Mouse (Mus musculus): Measurements from ENCODE around the gene Pde6d. TPM values are rescaled to one million over a fixed set of nuclear protein-coding genes. Genes with fewer than 3 reads are reported as not detected.

The Pde6d gene
- total RNA-seq, 2 experiments from 2014 or later: 60.5 to 63.2 TPM

GRCm38 (mm10) chr1:86509410-86509809 lies 73.0 kb downstream of the Pde6d start:
- peak; percentile 72 to 83 for DNase-seq (ENCODE audit: low spot score in 2 of 2)
- intact Hi-C loops (cut with DNase I): no loop called here

- no peak for DNase-seq (ENCODE audit: low spot score in 2 of 2)
- intact Hi-C loops (cut with DNase I): no loop called here
These were observed 74.6 kb downstream of the Pde6d start for GRCm38 (mm10) chr1:86507866-86508265.

GRCm38 (mm10) chr1:86506420-86506819 lies 76.0 kb downstream of the Pde6d start:
- DNase-seq (ENCODE audit: low spot score in 2 of 2): no peak
- intact Hi-C loops (cut with DNase I): no loop called here

- no peak for DNase-seq (ENCODE audit: low spot score in 2 of 2)
- intact Hi-C loops (cut with DNase I): no loop called here
These were observed 77.0 kb downstream of the Pde6d start for GRCm38 (mm10) chr1:86505461-86505860.

GRCm38 (mm10) chr1:86504697-86505421 lies 77.6 kb downstream of the Pde6d start:
- intact Hi-C loops (cut with DNase I): no loop called here
- DNase-seq (ENCODE audit: low spot score in 2 of 2): no peak

GRCm38 (mm10) chr1:86503906-86504696 lies 78.3 kb downstream of the Pde6d start:
- DNase-seq (ENCODE audit: low spot score in 2 of 2): peak; percentile 92 to 94
- intact Hi-C loops (cut with DNase I): no loop called here

- no peak for DNase-seq (ENCODE audit: low spot score in 2 of 2)
- intact Hi-C loops (cut with DNase I): no loop called here
These were observed 79.2 kb downstream of the Pde6d start for GRCm38 (mm10) chr1:86503165-86503747.

- intact Hi-C loops (cut with DNase I): loop anchor here (1.0 kb wide), 1 partner anchor 26 kb away; no protein-coding TSS in a partner anchor
- DNase-seq (ENCODE audit: low spot score in 2 of 2): no peak
These were observed 80.0 kb downstream of the Pde6d start for GRCm38 (mm10) chr1:86502221-86503048.

GRCm38 (mm10) chr1:86501559-86501958 lies 80.9 kb downstream of the Pde6d start:
- DNase-seq (ENCODE audit: low spot score in 2 of 2): peak; percentile 94 to 96
- intact Hi-C loops (cut with DNase I): loop anchor here (1.0 kb wide), 1 partner anchor 31 kb away; no protein-coding TSS in a partner anchor

GRCm38 (mm10) chr1:86501114-86501532 lies 81.3 kb downstream of the Pde6d start:
- intact Hi-C loops (cut with DNase I): loop anchor here (1.0 kb wide), 1 partner anchor 31 kb away; no protein-coding TSS in a partner anchor
- peak; percentile 76 to 91 for DNase-seq (ENCODE audit: low spot score in 2 of 2)

- intact Hi-C loops (cut with DNase I): loop anchor here (1.0 kb wide), 2 partner anchors 32 to 60 kb away; no protein-coding TSS in a partner anchor
- DNase-seq (ENCODE audit: low spot score in 2 of 2): no peak
These were observed 81.7 kb downstream of the Pde6d start for GRCm38 (mm10) chr1:86500681-86501080.

- peak; percentile 64 to 72 for DNase-seq (ENCODE audit: low spot score in 2 of 2)
- intact Hi-C loops (cut with DNase I): loop anchor here (1.0 kb wide), 1 partner anchor 60 kb away; no protein-coding TSS in a partner anchor
These were observed 82.5 kb downstream of the Pde6d start for GRCm38 (mm10) chr1:86499903-86500302.

GRCm38 (mm10) chr1:86498611-86499010 lies 83.8 kb downstream of the Pde6d start:
- intact Hi-C loops (cut with DNase I): no loop called here
- no peak for DNase-seq (ENCODE audit: low spot score in 2 of 2)

GRCm38 (mm10) chr1:86497986-86498385 lies 84.4 kb downstream of the Pde6d start:
- intact Hi-C loops (cut with DNase I): no loop called here
- no peak for DNase-seq (ENCODE audit: low spot score in 2 of 2)

- DNase-seq (ENCODE audit: low spot score in 2 of 2): no peak
- intact Hi-C loops (cut with DNase I): no loop called here
These were observed 85.1 kb downstream of the Pde6d start for GRCm38 (mm10) chr1:86497361-86497760.

- intact Hi-C loops (cut with DNase I): no loop called here
- no peak for DNase-seq (ENCODE audit: low spot score in 2 of 2)
These were observed 86.1 kb downstream of the Pde6d start for GRCm38 (mm10) chr1:86496340-86496739.

- DNase-seq (ENCODE audit: low spot score in 2 of 2): no peak
- intact Hi-C loops (cut with DNase I): no loop called here
These were observed 88.6 kb downstream of the Pde6d start for GRCm38 (mm10) chr1:86493783-86494182.

Measured in left cerebral cortex, postnatal 14 days (tissue).